Mouse (Mus musculus): Measurements from ENCODE around the gene Clic6.

DNA sequence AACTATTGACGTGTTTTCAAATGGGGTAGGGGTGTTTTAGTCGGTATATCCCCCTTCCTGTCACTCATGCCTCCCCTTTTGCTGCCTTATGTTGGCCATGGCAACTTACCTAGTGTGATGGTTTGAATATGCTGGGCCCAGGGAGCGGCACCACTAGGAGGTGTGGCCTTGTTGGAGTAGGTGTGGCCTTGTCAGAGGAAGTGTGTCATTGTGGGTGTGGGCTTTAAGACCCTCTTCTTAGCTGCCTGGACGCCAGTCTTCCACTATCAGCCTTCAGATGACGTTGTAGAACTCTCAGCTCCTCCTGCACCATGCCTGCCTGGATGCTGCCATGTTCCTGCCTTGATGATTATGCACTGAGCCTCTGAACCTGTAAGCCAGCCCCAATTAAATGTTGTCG lies 14.8 kb upstream of the Clic6 start, which contains the start of gene Rcan1:
- TF ChIP-seq MEF2A (IDR thresholded peaks at IDR 0.05; ENCODE audit: extremely low read depth, insufficient replicate concordance, low read depth, low read length, poor library complexity, severe bottlenecking) (no peak), POLR2A (IDR thresholded peaks at IDR 0.05; ENCODE audit: control insufficient read depth in 1 of 2, insufficient read depth in 1 of 2, low read depth in 1 of 2, low read length in 2 of 2, poor library complexity in 1 of 2) (no peak), POLR2AphosphoS2 (IDR thresholded peaks at IDR 0.05; ENCODE audit: low read length) (no peak), CTCF (IDR thresholded peaks at IDR 0.05 in 2 of 3, conservative IDR thresholded peaks at IDR 0.05 in 1 of 3; ENCODE audit: control insufficient read depth in 1 of 3, insufficient read depth in 1 of 3, low read depth in 2 of 3, low read length in 3 of 3, poor library complexity in 1 of 3, severe bottlenecking in 1 of 3) (no peak), ZNF384 (IDR thresholded peaks at IDR 0.05; ENCODE audit: low read depth, low read length) (no peak), RAD21 (IDR thresholded peaks at IDR 0.05; ENCODE audit: low read depth, low read length) (no peak), TAL1 (IDR thresholded peaks at IDR 0.05; ENCODE audit: low read length) (no peak), MAX (IDR thresholded peaks at IDR 0.05; ENCODE audit: low read length) (no peak), MAFK (IDR thresholded peaks at IDR 0.05; ENCODE audit: borderline replicate concordance, low read depth, low read length) (no peak)
